Mouse (Mus musculus): Measurements from ENCODE around the gene Tnr.

DNA sequence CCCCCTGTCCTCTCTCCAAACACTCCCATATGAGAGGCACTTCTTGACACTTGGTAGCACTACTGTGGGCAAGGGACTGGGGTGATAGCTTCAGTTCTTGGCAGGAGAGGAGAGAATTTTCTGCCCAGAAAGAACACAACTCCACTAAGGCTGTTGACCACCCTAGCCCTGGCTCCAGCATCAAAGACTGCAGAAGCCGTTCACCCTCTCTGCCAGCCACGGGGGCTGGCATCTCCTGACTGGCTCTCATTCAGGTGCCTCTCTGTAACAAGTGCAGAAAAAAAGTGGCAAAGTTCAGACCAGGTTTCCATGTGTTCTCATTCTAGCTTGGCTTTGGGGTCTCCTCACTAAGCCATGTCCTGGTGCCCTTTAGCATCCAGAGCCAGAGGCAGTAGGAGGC is 157.7 kb downstream of the Tnr start:
- no peak for TF ChIP-seq POLR2A (IDR thresholded peaks at IDR 0.05; ENCODE audit: low read depth, low read length)
- no peak for TF ChIP-seq CTCF (IDR thresholded peaks at IDR 0.05; ENCODE audit: extremely low read depth, insufficient read depth, insufficient read length, insufficient replicate concordance)
